Mouse (Mus musculus): ENCODE measurements around the gene Pih1d1. TPM values are rescaled to one million over a fixed set of nuclear protein-coding genes. Genes with fewer than 3 reads are reported as not detected.

The Pih1d1 gene
- polyA plus RNA-seq, 1 experiment from 2014 or later: 96.5 TPM

GRCm38 (mm10) chr7:45141319-45141718, 12.8 kb upstream of the Pih1d1 start:
- no peaks in the 10 kb centered on the region for H3K27me3 ChIP-seq (replicated peaks; ENCODE audit: control insufficient read depth, insufficient read depth, low read length)
- ATAC-seq: no peak
- H3K4me2 ChIP-seq (ENCODE audit: low read depth, low read length): no peak overlapping the region
- 85% methylated on average over 3 of the region's 3 CpGs for WGBS
- no peak overlapping the region for H3K4me3 ChIP-seq (ENCODE audit: low read length)
- no peak overlapping the region for H3K27ac ChIP-seq (ENCODE audit: low read length)
- H3K9ac ChIP-seq (ENCODE audit: low read depth, low read length): no peak overlapping the region
- no peaks in the 10 kb centered on the region for H3K4me1 ChIP-seq (ENCODE audit: control insufficient read depth, insufficient read depth, low read length)
- H3K36me3 ChIP-seq (ENCODE audit: control insufficient read depth, insufficient read depth, low read length): peaks cover 16% of the 10 kb centered on the region
- no peaks in the 10 kb centered on the region for H3K9me3 ChIP-seq (ENCODE audit: control insufficient read depth, low read length)

DNA sequence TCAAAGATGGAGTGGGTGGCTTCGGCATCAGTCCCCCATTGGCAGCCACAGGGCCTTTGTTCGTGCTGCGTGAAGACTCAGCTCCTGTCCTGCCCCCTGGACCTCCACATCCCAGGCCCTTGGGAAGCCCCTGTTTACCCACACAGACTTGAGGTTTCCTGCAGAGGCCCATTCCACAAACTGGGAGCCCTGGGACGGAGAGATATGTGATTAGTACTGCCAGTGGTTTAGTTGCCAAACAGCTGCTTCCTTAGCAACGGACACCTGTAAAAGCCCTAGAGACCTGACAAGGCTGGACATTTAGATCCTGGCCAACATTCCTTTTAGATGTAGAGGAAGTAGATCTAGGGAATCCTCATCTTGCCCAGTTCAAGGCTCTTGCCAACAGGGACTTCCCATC, 12.2 kb upstream of the Pih1d1 start:
- Histone ChIP-seq H3K9ac (ENCODE audit: low read depth, low read length) (no peak overlapping the region), H3K4me1 (ENCODE audit: control insufficient read depth, insufficient read depth, low read length) (no peaks in the 10 kb centered on the region), H3K4me2 (ENCODE audit: low read depth, low read length) (no peak overlapping the region), H3K4me3 (ENCODE audit: low read length) (no peak overlapping the region), H3K27me3 (replicated peaks; ENCODE audit: control insufficient read depth, insufficient read depth, low read length) (no peaks in the 10 kb centered on the region), H3K36me3 (ENCODE audit: control insufficient read depth, insufficient read depth, low read length) (peaks cover 16% of the 10 kb centered on the region), H3K9me3 (ENCODE audit: control insufficient read depth, low read length) (no peaks in the 10 kb centered on the region), H3K27ac (ENCODE audit: low read length) (no peak overlapping the region)
- no peak for ATAC-seq
- 87% methylated on average over 5 of the region's 5 CpGs for WGBS

GRCm38 (mm10) chr7:45144368-45145174, 9.5 kb upstream of the Pih1d1 start:
- ATAC-seq: no peak
- Histone ChIP-seq H3K4me2 (ENCODE audit: low read depth, low read length) (no peak overlapping the region), H3K36me3 (ENCODE audit: control insufficient read depth, insufficient read depth, low read length) (peaks cover 16% of the 10 kb centered on the region), H3K4me1 (ENCODE audit: control insufficient read depth, insufficient read depth, low read length) (peaks cover 13% of the 10 kb centered on the region; the same call in 1 of the 2 replicates), H3K27me3 (replicated peaks; ENCODE audit: control insufficient read depth, insufficient read depth, low read length) (no peaks in the 10 kb centered on the region), H3K9ac (ENCODE audit: low read depth, low read length) (no peak overlapping the region), H3K4me3 (ENCODE audit: low read length) (no peak overlapping the region), H3K27ac (ENCODE audit: low read length) (no peak overlapping the region), H3K9me3 (ENCODE audit: control insufficient read depth, low read length) (no peaks in the 10 kb centered on the region)
- WGBS: 88% methylated on average over 13 of the region's 13 CpGs

DNA sequence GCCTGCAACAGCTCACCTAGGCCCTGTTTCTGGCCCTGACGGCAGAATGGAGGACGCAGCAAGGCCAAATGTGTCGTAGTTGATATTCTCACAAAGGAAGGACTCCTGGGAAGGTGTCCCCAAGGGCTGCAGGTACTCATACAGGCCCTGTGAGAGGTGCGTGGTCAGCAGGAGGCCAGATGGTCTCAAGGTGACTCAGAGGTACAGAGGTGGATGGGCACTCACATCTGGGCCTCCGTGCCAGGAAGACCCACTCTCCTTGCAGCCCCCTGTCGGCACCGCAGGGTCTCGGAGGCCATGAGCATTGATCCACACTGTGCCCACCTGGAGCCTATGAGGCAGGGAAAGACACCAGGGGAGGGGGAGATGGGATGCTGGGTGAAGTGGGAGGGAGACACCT, 8.6 kb upstream of the Pih1d1 start:
- Histone ChIP-seq H3K4me2 (ENCODE audit: low read depth, low read length) (no peak overlapping the region), H3K36me3 (ENCODE audit: control insufficient read depth, insufficient read depth, low read length) (peaks cover 16% of the 10 kb centered on the region), H3K9ac (ENCODE audit: low read depth, low read length) (no peak overlapping the region), H3K27me3 (replicated peaks; ENCODE audit: control insufficient read depth, insufficient read depth, low read length) (no peaks in the 10 kb centered on the region), H3K4me1 (ENCODE audit: control insufficient read depth, insufficient read depth, low read length) (peaks cover 18% of the 10 kb centered on the region; the same call in 1 of the 2 replicates), H3K9me3 (ENCODE audit: control insufficient read depth, low read length) (no peaks in the 10 kb centered on the region), H3K4me3 (ENCODE audit: low read length) (no peak overlapping the region), H3K27ac (ENCODE audit: low read length) (no peak overlapping the region)
- ATAC-seq: no peak
- WGBS: 95% methylated on average over 8 of the region's 8 CpGs

- Histone ChIP-seq H3K9me3 (ENCODE audit: control insufficient read depth, low read length) (no peaks in the 10 kb centered on the region), H3K4me2 (ENCODE audit: low read depth, low read length) (no peak overlapping the region), H3K4me3 (ENCODE audit: low read length) (no peak overlapping the region), H3K36me3 (ENCODE audit: control insufficient read depth, insufficient read depth, low read length) (peaks cover 16% of the 10 kb centered on the region; the same call in 1 of the 2 replicates), H3K27me3 (replicated peaks; ENCODE audit: control insufficient read depth, insufficient read depth, low read length) (no peaks in the 10 kb centered on the region), H3K27ac (ENCODE audit: low read length) (no peak overlapping the region), H3K4me1 (ENCODE audit: control insufficient read depth, insufficient read depth, low read length) (peaks cover 21% of the 10 kb centered on the region; the same call in 1 of the 2 replicates), H3K9ac (ENCODE audit: low read depth, low read length) (no peak overlapping the region)
- no peak for ATAC-seq
- WGBS: 95% methylated on average over 11 of the region's 11 CpGs
These were observed 6.8 kb upstream of the Pih1d1 start for GRCm38 (mm10) chr7:45147267-45147666.

- no peak overlapping the region for H3K27ac ChIP-seq (ENCODE audit: low read length)
- no peak overlapping the region for H3K4me2 ChIP-seq (ENCODE audit: low read depth, low read length)
- no peak overlapping the region for H3K9ac ChIP-seq (ENCODE audit: low read depth, low read length)
- peaks cover 21% of the 10 kb centered on the region; the same call in 1 of the 2 replicates for H3K4me1 ChIP-seq (ENCODE audit: control insufficient read depth, insufficient read depth, low read length)
- H3K36me3 ChIP-seq (ENCODE audit: control insufficient read depth, insufficient read depth, low read length): peaks cover 15% of the 10 kb centered on the region; the same call in 1 of the 2 replicates
- WGBS: 72% methylated on average over 11 of the region's 11 CpGs
- no peak for ATAC-seq
- H3K27me3 ChIP-seq (replicated peaks; ENCODE audit: control insufficient read depth, insufficient read depth, low read length): no peaks in the 10 kb centered on the region
- H3K4me3 ChIP-seq (ENCODE audit: low read length): no peak overlapping the region
- no peaks in the 10 kb centered on the region for H3K9me3 ChIP-seq (ENCODE audit: control insufficient read depth, low read length)
These were observed 6.2 kb upstream of the Pih1d1 start for GRCm38 (mm10) chr7:45147899-45148298.

DNA sequence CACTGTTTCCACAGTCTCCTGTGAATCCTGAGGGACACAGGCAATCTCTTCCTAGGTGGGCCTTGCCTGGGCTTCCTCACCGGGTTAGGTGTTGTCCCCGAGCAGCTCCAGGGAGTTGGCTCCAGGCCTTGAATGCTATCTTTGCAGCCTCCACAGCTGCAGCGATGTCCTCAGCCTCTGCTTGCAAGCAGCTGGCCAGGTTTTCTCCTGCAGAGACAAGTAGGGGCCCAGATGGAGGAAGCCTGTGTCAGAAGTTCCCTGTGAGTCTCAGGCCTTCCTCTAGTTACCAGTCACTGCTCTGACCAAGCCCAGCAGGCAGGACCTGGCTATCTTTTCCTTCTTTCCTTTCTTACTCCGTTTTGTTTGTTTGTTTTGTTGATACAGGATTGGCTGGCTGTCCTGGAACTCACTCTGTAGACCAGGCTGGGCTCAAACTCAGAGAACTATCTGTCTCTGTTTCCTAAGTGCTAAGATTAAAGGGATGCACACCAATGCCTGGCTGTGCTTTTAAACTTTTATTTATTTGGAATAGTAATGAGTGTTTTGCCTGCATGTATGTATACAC, 5.5 kb upstream of the Pih1d1 start:
- peak overlapping the region; percentile 8 for H3K27ac ChIP-seq (ENCODE audit: low read length)
- 53% methylated on average over 4 of the region's 4 CpGs for WGBS
- H3K9ac ChIP-seq (ENCODE audit: low read depth, low read length): peak overlapping the region; percentile 12; the same call in 1 of the 2 replicates
- no peak overlapping the region for H3K4me3 ChIP-seq (ENCODE audit: low read length)
- H3K9me3 ChIP-seq (ENCODE audit: control insufficient read depth, low read length): no peaks in the 10 kb centered on the region
- H3K27me3 ChIP-seq (replicated peaks; ENCODE audit: control insufficient read depth, insufficient read depth, low read length): no peaks in the 10 kb centered on the region
- no peak for ATAC-seq
- no peak overlapping the region for H3K4me2 ChIP-seq (ENCODE audit: low read depth, low read length)
- peaks cover 26% of the 10 kb centered on the region; the same call in 1 of the 2 replicates for H3K4me1 ChIP-seq (ENCODE audit: control insufficient read depth, insufficient read depth, low read length)
- H3K36me3 ChIP-seq (ENCODE audit: control insufficient read depth, insufficient read depth, low read length): peaks cover 11% of the 10 kb centered on the region; the same call in 1 of the 2 replicates

GRCm38 (mm10) chr7:45149545-45149944, 4.6 kb upstream of the Pih1d1 start:
- Histone ChIP-seq H3K4me1 (ENCODE audit: control insufficient read depth, insufficient read depth, low read length) (peaks cover 27% of the 10 kb centered on the region; the same call in 1 of the 2 replicates), H3K36me3 (ENCODE audit: control insufficient read depth, insufficient read depth, low read length) (peaks cover 6% of the 10 kb centered on the region; the same call in 1 of the 2 replicates), H3K9me3 (ENCODE audit: control insufficient read depth, low read length) (no peaks in the 10 kb centered on the region), H3K4me2 (ENCODE audit: low read depth, low read length) (no peak overlapping the region), H3K27me3 (replicated peaks; ENCODE audit: control insufficient read depth, insufficient read depth, low read length) (no peaks in the 10 kb centered on the region), H3K9ac (ENCODE audit: low read depth, low read length) (no peak overlapping the region), H3K4me3 (ENCODE audit: low read length) (no peak overlapping the region), H3K27ac (ENCODE audit: low read length) (peak overlapping the region; percentile 52; the same call in 1 of the 2 replicates)
- whole genome bisulfite sequencing: 67% methylated on average over 6 of the region's 6 CpGs
- ATAC-seq: no peak

- 0 out of 2 replicates have a peak overlapping the region, but pooled peaks have one; percentile 14 for H3K9ac ChIP-seq (ENCODE audit: low read depth, low read length)
- H3K4me2 ChIP-seq (ENCODE audit: low read depth, low read length): no peak overlapping the region
- H3K4me1 ChIP-seq (ENCODE audit: control insufficient read depth, insufficient read depth, low read length): peaks cover 34% of the 10 kb centered on the region; the same call in 1 of the 2 replicates
- H3K36me3 ChIP-seq (ENCODE audit: control insufficient read depth, insufficient read depth, low read length): peaks cover under 1% of the 10 kb centered on the region; the same call in 1 of the 2 replicates
- no peak overlapping the region for H3K4me3 ChIP-seq (ENCODE audit: low read length)
- no peaks in the 10 kb centered on the region for H3K27me3 ChIP-seq (replicated peaks; ENCODE audit: control insufficient read depth, insufficient read depth, low read length)
- no peaks in the 10 kb centered on the region for H3K9me3 ChIP-seq (ENCODE audit: control insufficient read depth, low read length)
- ATAC-seq: no peak
- peak overlapping the region; percentile 77 for H3K27ac ChIP-seq (ENCODE audit: low read length)
- WGBS: 53% methylated on average over 4 of the region's 4 CpGs
These were observed 3.8 kb upstream of the Pih1d1 start for GRCm38 (mm10) chr7:45150321-45150720.
